Mouse (Mus musculus): ENCODE measurements at regions not wholly inside any gene's neighbourhood (a gene's known extent, or its start where the extent isn't known, plus 50 kb on each side); places are given as distances from the start of the nearest gene placed in this dataset.
"Not testable (repeated sequence)": the region's sequence is repeated elsewhere in the genome, so short reads cannot be mapped to it uniquely, and the experiment has no call there.

GRCm38 (mm10) chr3:53792541-53792940 lies 52.3 kb upstream of the Gm10985 start:
- DNase-seq, result no peak

GRCm38 (mm10) chr3:53789706-53790105 lies 55.2 kb upstream of the Gm10985 start:
- no peak for DNase-seq

GRCm38 (mm10) chr3:53785201-53785600 lies 59.7 kb upstream of the Gm10985 start:
- no peak for DNase-seq

DNA sequence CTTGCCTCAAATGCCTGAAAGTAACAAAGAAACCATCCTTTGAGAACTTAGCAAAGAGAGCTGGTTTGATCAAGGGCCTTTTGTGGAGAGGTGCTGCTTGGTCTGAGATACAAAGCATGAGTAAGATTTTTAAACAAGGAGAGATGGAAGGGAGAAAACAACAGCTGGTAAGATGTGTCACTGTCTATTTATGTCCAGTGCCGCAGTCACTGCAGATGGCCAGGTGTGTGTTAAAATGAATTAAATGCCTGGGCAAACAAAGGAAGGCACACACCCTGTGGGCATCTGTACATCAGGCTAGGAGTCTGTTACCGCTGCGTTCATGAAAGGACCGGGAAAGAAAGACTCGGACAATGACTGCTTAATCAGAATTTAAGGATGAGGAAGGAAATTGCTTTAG lies 68.2 kb upstream of the Gm10985 start:
- DNase-seq, result no peak

DNA sequence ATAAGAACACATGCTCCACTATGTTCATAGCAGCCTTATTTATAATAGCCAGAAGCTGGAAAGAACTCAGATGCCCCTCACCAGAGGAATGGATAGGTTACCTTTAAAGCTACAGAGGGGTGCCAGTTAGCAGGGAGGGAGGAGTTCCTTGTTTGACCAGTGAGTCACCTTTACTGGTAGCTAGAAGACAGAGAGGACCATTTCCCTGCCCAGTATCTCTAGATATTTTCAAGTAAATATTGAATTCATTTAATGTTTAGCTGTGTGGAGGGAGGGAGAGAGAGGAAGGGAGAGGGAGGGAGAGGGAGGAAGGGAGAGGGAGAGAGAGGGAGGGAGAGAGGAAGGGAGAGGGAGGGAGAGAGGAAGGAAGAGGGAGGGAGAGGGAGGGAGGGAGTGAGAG lies 77.3 kb upstream of the Gm10985 start:
- DNase-seq, result no peak

DNA sequence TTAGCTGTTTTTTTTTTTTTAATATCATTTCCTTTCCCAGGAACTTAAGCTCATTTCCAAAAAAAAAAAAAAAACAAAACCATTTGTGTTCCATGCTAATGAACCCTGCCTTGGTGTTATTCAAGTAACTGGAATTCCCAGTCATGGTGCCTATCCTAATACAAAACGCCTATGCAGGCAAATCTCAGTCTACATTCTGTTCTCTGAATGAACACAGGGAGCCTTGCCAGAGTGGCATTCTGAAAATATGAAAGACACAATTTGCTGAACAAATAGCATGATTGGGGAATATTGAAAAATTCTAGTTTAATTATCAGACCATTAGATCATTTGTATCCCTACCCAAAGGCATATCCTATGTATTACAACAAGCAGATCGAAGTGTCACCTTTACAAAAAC lies 80.9 kb upstream of the Gm10985 start:
- no peak for DNase-seq

- no peak for DNase-seq
Observed at GRCm38 (mm10) chr3:53761514-53762075, 83.3 kb upstream of the Gm10985 start.

DNA sequence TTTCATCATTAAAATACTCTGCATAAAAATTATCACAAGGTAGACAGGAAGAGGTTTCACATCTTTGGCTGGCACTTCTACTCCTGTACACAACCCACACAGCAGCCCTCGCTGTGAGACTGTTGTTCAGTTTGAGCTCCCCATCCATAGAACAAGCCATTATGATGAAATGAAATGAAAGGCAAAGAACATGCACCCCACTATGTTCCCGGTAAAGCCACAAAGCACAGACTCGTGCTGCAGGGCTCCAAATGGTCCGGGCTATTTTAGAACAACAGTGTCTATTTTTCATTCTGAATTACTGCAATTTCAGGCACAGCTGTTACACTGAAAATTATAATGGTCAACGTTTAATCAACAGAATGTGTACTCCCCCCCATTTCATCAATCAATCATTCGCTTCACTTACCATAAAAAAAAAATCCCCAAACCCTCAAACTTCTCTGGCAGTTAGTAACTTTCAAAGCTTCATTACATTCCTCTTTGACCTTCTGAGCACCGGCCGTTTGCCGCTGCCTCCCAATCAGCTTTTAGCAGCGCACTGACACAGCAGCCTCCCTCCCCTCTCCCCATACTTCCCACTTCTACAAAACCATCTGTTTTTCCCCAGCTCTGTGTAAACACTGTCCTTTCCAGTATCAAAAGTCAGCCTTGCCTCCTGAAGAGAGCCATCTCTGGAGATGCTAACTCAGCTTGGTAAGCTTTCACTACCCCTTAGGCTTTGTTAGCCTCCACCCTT lies 88.6 kb upstream of the Gm10985 start:
- DNase-seq, result no peak

- no peak for DNase-seq
Observed at GRCm38 (mm10) chr3:53737161-53737560, 80.0 kb upstream of the Frem2 start.

GRCm38 (mm10) chr3:53735607-53736006 lies 78.5 kb upstream of the Frem2 start:
- DNase-seq, result not testable (repeated sequence)

DNA sequence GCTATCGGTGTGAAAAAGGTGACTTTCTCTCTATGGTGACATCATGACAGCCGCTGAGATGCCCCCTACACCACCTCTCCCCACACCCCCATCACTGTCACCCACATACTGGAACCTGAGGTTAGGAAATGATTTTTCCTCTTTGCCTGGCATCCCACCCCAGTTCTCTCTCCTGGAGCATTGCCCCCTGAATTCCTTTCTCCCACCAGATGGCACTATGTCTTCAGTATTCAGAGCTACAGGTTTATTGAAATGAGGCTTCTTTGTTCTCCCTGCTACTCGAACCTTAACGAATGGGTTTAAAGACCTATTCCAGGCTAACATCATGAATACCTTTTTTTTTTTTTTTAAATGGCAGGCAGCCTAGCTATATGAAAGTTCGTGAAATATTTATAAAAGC lies 78.0 kb upstream of the Frem2 start:
- DNase-seq, result peak; percentile 7 to 13

DNA sequence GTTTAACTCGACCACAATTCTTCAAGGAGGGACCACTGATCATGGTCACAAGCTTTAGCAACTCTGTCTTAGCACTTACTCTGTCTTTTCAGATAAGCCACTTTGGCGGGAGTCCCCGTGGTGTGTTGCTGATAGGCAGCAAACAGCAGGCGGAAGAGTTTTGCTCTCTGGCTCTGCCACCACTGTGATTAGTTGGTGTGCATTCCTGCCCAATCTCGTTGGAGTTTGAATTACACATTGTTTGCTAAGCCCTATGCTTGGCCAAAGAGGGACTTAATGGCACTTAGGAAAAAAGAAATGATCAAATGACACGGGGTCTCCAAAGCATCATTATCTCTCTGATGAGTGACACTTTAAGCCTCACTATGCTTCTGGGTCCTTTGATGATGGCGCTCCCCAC lies 73.3 kb upstream of the Frem2 start:
- DNase-seq, result no peak

GRCm38 (mm10) chr3:53729810-53730209 lies 72.7 kb upstream of the Frem2 start:
- no peak for DNase-seq

- DNase-seq, result no peak
Observed at GRCm38 (mm10) chr3:53729131-53729530, 72.0 kb upstream of the Frem2 start.

- DNase-seq, result no peak
Observed at GRCm38 (mm10) chr3:53727737-53728136, 70.6 kb upstream of the Frem2 start.

DNA sequence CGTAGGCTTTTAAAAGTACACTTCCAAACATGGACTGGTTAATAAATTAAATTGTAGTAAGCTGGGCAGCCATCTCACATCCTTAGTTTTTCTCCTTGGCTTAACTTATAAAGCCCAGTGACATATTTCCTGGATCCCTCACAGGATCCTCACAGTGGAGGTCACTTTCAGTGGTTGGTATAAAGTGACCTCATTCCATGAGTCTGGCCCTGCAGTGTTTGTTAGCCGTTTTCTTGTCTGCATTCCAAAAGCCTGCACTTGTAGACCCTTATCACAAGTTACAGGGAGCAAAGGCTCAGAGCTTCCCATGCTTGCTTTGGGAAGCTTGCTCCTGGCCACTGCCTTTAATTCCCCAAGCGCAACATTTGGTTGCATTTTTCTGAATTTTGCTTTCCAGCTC lies 49.9 kb upstream of the Frem2 start:
- DNase-seq, result no peak
